Mouse (Mus musculus) layer of hippocampus, adult 11-12 months (tissue): ENCODE results near the gene Ccdc40.
"Not testable (repeated sequence)": the region's sequence is repeated elsewhere in the genome, so short reads cannot be mapped to it uniquely, and the experiment has no call there.

ENCODE experiments used
- DNase-seq: peaks from one replicate; pipeline ENCODE4 v3.0.0; 2022; ENCODE audit warnings: low spot score

Ccdc40 gene

GRCm38 (mm10) chr11:119285791-119286527 is 57.6 kb downstream of the Ccdc40 start:
- DNase-seq: no peak

DNA sequence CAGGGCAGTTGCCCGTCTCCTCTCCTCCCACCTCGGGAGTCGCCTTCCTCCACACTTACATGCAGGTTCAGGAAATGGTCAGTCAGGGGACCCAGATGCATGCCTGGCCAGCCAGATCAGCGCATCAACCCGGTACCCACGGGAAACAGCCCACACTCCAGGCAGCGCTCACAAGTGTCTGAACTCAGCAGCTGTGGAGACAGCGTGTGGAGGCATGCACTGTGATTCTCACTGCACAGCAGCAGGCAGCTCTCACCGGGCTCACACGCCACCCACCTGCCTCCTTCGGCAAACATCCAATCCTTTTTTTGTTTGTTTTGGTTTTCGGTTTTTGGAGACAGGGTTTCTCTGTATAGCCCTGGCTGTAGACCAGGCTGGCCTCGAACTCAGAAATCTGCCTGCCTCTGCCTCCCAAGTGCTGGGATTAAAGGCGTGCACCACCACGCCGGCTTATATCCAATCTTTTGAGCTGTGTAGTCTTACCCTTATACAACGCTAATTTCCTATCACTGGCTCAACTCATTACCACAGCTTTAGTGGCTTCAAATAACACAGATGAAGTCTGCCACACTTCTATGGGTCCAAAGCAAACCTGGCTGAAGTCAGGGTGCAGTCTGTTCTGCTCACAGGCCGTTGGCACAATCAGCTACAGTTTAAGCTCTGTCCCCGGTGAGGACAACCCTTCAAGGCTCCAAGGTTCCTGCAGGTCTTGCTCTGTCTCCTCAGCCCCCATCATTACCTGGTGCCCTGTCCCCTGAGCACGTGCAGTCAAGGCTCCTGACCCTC is 59.0 kb downstream of the Ccdc40 start:
- DNase-seq: no peak

DNA sequence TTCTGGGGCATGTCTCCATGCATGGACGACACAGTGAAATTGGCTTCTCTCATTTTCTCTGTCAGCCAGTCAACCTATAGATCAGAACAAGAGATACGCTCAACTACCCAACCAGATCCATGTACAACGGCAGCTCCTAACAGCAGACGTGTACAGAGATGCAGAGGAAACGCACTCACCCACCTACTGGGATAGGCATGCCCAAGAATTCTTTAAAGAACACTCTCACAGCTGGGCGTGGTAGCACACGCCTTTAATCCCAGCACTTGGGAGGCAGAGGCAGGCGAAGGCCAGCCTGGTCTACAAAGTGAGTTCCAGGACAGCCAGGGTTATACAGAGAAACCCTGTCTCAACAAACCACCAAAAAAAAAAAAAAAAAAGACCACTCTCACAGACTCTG is 64.5 kb downstream of the Ccdc40 start:
- DNase-seq: not testable (repeated sequence)

- DNase-seq: no peak
Observed at GRCm38 (mm10) chr11:119297996-119298395, 69.6 kb downstream of the Ccdc40 start.

DNA sequence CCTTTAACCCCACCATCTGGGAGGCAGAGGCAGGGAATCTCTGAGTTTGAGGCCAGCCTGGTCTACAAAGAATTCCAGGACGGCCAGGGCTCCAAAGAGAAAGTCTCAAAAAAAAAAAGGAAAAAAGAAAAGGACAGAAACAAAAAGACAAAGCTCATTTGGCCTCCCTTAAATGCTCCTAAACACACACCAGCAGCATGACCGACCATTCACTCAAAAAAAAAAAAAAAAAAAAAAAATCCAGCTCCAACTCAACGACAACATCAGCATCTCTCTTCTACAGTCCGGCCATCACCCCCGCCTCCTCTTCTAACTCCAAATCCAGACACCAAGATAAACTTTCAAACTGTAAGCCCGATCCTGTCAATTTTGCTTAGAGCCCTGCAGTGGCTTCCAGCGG is 70.5 kb downstream of the Ccdc40 start:
- no peak for DNase-seq

GRCm38 (mm10) chr11:119299391-119300245 is 71.2 kb downstream of the Ccdc40 start, which contains the start of gene Eif4a3:
Gene Eif4a3, minus strand, starts transcription at chr11:119300089.
- DNase-seq: peak; percentile 93

DNA sequence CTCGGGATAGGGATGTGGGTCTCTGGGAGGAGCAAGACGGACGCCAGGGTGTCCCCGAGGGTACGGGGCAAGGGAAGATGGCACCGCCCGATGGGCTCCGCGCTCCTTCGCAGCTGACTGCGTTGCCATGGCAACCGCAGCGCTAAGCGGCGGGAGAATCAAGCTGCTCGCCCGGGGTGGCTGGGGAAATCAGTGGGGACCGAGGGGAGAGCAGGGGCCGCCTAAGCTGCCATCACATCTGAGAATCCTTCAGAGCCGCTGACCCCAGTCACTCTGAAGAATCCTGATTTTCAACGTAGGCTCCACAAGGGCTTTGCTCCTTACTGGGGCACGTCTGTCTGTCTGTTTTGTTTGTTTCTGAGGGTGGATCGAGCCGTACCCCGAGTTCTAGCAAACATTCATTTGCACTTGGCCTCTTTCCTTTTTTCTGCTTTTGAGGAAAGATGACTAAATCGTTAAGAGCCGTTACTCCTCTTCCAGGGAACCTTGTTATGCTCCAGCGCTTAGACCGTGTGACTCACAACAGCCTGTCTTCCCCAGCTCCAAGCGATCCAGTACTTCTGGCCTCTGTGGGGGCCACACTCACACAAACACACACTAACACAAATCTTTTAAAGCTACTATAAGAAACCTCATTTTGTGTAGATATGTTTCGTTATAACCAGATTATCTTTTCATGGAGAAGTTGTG is 72.0 kb downstream of the Ccdc40 start:
- no peak for DNase-seq

DNA sequence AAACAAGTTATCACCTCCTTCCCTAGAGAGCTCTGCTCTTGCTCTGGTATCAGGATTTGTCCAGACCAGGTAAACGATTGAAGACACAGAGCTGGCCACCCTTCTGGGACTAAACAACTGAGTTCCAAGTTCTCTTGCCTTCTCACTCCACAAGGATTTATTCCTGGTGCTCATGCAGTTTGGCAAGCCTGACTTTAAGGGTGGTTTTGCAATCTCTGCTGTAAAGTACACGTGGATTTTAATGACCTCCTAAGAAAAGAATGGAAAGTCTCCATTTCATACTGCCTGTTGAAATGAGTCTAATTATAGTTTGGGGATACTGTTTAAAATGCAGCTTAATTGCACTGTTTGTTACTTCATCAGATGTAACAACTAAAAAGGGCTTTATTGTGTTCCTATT is 72.6 kb downstream of the Ccdc40 start:
- DNase-seq: no peak

DNA sequence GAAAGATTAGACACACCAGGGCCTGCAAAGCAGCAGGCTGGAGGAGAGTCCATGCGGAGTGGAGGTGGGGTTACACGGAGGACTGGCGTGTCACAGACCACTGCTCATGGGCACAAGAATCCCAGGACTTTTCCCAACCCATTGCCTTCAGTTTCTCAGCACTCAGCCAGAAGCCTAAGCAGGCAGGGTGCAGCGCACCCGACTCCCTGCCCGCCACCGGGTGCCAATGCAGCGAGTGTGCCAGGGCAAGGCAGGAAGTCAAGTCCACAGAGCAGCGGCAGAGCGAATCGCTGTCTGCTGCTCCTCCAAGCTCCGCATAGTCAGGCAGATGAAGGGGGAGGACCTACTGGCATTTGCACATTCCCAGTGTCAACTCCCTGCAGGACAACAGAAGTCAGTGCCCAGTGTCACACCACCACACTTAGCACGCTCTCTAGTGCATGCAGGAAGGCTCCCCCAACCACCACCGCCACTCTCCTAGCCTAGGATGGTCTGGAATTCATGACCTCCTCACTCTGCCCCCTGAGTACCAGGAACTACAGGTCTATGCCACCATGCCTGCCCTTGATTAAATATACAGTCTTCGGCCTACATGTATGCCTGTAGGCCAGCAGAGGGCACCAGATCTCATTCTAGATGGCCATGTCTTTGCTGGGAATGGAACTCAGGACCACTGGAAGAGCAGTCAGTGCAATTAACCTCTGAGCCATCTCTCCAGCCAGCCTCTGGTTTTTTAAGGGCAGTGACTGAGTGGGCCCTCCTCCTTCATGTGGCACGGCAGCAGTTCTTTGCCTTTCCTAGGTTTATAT is 76.7 kb downstream of the Ccdc40 start:
- no peak for DNase-seq

DNA sequence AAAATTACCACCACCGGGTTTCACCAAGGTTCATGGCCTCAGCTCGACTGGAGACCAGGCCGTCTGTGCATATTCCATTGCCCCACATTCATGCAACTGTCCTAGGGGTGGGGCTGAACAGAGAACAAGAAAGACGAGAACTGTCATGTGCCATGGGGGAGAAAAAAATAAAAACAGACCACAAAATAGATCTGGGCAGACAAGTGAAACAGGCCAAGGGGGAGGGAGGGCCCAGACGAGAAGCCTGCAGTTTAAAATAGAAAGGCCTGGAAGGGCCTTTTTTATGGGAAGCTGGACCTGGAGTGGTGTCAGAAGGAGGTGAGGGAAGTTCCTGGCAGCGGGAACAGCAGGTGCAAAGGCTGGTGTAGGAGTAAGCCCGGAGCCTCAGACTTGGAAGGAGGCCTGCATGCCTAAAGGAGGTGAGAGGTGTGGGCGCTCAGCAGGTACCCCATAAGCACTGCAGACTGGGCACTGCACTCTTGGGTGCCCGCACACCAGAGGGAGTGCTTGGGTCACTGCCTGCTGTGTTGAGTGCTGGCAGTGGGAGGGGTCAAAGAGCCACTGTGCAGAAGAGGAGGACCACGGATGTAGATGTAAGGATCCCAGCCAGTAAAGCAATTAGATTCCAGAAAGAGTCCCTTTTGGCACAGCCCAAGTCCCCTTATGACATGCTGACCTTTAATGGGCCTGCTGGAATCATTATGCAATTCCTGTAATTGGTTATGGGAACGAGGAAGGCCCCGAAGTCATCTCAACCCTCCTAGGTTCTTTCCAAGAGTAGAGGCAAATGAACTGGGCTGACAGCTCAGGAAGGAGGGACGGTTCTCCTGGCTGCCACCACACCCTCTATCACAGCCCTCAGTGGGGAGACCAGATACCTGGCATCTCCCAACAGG is 78.6 kb downstream of the Ccdc40 start:
- no peak for DNase-seq

GRCm38 (mm10) chr11:119307658-119307867 is 79.2 kb downstream of the Ccdc40 start, which contains the start of gene Card14:
Gene Card14, plus strand, starts transcription at chr11:119307768.
- no peak for DNase-seq

DNA sequence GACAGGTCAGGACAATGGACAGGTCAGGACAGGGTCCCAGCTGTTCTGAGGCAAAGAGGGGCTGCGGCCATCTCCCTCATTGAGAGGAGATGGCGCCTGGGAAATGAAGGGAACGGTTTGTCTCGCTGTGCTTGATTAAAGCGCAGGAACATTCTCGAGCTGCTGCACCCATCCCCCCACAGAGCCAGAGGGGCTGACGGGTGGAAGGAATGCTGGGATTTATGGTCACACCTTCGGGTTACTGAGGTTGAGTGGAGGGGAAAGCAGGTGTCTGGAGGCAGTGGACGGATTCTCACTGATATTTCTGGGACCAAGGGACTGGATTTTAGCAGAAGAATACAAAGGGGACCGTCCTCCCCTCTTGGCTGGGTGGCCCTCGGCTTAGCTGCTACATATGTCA is 79.5 kb downstream of the Ccdc40 start:
- DNase-seq: no peak

DNA sequence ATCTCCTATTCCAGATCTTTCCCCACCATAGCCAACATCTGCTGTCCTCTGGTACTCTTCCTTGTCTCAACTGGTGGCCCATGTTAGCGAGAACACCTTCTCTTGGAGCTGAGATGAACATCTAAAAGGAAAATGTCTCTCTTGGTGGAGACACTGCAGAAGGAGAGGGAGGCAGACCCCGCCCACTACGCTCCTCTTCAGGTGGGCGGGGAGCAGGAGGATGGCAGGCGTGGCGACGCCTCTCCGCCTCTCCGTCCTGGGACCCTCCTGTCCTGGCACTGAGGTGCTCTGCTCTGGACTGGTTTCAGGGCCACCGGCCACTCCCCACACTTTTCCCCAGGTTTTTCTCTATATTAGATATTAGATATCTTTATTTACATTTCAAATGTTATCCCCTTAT is 82.2 kb downstream of the Ccdc40 start:
- no peak for DNase-seq

DNA sequence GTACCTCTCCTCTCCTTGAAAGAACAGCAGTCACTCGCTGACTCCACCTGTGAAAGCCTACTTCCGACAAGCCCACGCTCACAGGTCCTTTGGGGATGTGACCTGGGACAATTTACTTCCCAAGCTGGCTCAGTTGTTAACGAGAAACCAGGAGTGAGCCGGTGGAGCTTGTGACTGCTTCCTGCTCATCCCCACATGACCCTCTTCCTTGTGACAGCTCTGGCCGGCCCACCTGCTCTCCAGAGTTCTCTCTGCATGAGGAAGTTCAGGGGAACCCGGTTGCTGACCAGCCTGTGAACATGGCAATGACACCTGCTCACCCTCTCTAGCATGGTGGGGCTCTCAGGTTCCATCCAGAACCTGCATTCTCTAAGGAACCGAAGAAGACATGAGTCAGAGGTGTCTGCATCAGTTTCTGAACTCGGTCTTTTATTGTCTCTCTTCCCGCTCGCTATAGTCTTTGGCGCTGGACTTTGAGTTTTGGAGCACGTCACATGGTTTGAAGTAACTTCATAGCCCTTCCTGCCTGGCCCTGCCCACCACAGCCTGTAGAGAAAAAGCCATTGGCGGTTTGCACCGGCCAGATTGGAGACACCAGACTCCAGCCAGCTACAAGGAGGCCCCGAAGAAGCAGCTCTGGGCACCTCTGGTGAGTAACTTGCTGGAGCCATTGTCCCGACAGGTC is 86.0 kb downstream of the Ccdc40 start:
- no peak for DNase-seq
